Mouse (Mus musculus) WW6 (cell line): ENCODE results near the gene L3mbtl4.

Source experiments
- DNase-seq: peaks from one replicate; pipeline ENCODE4 v3.0.0-alpha.2; 2013; ENCODE audit warnings: low read depth, low spot score

The L3mbtl4 gene

GRCm38 (mm10) chr17:68642521-68643088 is 369.0 kb downstream of the L3mbtl4 start:
- DNase-seq: no peak

DNA sequence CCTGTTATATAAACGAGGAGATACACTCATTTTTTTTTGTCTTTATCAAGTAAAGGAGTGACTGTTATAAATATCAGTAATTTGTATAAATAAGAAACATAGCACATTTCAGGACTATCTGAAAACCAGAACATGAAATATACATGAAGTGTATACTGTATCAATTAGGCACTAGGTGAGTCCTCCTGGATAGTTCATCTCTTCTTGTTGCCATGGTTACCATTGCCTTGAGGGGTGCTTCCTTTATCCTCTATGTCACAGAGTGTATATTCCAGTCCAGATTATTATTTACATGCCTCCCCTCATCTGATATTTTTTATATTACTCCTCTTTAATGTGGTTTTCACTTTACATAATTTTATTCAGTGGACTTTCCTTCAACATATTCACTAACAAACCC is 392.9 kb downstream of the L3mbtl4 start:
- DNase-seq: no peak

DNA sequence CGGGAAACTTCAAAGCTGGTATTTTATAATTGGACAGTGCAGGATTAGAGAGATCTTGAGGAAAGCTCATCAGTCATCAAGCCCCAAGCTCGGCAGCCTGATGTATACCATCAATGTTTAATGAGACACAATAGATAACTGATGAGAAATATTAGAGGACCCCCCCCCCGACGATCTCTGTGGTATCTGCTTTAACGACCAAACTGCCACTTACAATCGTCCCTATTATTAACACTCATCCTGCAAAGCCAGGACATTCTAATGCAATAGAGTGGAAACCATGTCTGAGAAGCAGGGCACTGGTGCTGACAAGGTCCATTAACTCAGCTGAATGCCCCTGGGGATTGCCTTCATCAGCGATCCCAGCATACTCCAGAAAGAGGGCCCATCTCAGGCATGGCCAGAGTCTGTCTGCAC is 398.5 kb downstream of the L3mbtl4 start:
- DNase-seq: no peak

- no peak for DNase-seq
Measured at GRCm38 (mm10) chr17:68710701-68711100, 437.1 kb downstream of the L3mbtl4 start.

- DNase-seq: no peak
Measured at GRCm38 (mm10) chr17:68711350-68711749, 437.8 kb downstream of the L3mbtl4 start.

GRCm38 (mm10) chr17:68748296-68748695 is 474.7 kb downstream of the L3mbtl4 start:
- DNase-seq: no peak

- no peak for DNase-seq
Measured at GRCm38 (mm10) chr17:68750513-68750912, 476.9 kb downstream of the L3mbtl4 start.

DNA sequence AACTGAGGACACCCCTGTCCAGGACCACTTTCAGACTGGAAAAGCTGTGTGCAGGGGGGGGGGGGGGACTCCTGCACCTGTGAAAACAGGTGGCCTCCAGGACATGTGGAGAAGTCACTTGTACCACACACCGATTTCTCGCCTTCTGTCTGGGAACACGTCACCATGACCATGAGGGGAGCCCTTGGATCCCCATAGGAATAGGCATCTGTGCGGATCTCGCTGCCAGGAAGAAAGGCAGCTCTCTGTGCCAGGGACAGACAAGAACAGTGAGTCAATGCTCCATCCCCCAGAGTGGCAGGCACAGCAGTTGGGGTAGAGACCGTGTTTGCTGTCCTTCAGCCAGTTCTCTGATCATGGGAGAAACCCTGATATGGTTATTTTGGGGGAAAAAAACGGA is 479.5 kb downstream of the L3mbtl4 start:
- DNase-seq: no peak

DNA sequence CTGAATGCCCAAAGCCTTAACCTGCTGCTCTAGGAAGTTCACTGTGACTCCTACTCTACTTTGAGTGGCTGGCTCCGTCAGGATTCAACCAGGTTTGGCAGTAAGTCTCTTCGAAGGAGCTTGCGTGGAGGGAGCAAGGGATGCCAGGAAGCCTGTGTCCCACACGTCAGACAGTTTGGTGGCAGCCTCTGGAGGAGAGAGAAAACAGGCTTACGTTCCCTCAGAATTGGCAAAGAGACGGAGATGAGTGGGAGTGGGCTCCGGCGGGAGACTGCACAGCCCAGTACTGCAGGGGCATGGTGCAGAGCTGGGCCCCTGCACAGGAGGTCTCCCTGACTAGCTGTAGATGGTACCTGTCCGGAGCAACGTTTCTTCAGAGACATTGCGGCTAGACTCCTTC is 481.2 kb downstream of the L3mbtl4 start:
- DNase-seq: no peak

- no peak for DNase-seq
Measured at GRCm38 (mm10) chr17:68758428-68758827, 484.8 kb downstream of the L3mbtl4 start.

DNA sequence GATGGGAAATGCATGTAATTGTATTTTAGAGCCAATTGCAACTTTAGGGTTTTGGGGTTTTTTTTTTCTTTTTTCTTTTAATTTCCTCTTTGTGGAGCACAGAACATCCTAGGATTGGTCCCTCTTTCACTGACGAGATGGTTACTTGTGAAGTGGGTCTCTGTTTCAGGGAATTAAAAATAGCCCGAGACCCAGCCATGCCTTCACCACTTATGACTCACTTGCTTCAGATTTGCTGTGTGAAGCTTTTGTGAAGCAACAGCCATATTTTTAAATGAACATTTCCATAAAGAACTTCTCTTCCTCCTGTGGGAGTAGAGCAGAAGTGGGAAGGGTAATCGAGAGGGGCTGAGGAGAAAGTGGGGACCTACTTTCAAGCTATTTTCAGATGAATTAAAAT is 485.3 kb downstream of the L3mbtl4 start:
- no peak for DNase-seq

DNA sequence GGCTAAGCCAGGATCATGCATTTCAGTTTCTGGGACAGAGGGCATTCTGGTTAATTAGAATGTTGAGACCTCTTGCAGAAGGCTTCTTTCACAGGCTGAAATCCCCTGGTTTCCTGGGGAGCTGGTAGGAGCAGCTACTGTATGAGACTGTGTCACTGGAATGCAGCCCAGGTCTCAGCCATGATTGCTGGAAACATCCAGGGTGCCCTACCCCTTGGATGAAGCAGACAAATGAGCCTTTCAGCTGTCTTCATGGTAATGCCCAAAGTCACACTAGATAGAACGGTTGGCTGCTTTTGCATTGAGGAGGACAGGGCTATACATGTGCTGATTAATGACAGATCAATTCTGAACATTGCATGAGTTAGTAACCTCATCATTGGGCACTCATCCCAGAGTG is 486.4 kb downstream of the L3mbtl4 start:
- no peak for DNase-seq

- DNase-seq: no peak
Measured at GRCm38 (mm10) chr17:68764329-68764880, 490.8 kb downstream of the L3mbtl4 start.

- no peak for DNase-seq
Measured at GRCm38 (mm10) chr17:68769561-68769960, 496.0 kb downstream of the L3mbtl4 start.

GRCm38 (mm10) chr17:68771046-68771750 is 497.6 kb downstream of the L3mbtl4 start:
- no peak for DNase-seq

DNA sequence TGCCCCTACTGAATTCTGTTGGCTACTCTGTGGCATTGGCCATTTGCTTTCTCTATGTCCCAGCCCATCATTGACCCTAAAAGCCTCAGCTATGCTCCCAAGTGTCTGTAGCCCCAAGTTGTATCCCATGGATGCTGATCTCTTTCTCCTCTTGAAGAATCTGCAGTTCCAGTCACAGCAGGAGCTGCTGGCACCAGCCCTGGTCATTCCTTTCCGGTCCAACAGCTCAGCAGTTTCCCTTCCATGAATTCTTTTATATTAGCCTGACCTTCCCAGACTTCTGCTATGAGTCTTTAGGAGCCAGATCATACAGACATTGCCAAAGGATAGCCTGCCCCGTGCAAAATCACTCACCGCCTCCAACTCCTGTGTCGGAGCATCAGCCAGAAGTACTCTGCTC is 520.1 kb downstream of the L3mbtl4 start:
- no peak for DNase-seq

DNA sequence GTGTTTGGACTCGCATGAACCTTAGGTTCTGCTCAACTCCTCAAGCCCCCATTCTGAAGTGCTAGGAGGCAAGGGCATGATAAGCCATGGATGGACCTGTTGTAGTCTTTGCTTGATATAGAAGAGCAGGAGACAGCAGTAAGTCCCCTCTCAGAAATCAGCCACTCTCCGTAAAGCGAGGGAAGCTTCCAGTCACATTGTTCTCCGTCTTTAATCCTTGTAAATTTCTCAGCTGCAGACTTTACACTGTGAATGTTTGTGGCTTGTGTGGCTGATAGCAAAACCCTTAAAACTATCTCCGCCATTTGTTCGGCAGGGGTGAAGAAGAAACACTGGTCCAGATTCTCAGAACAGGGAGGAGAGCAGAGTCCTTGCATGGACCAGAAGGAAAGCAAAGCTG is 552.7 kb downstream of the L3mbtl4 start, which contains the start of gene Tmem200c:
Gene Tmem200c, plus strand, starts transcription at position 301 of the 400 bp plus-strand sequence.
- no peak for DNase-seq
